Mouse (Mus musculus): Measurements from ENCODE around the gene Ankrd60. TPM values are rescaled to one million over a fixed set of nuclear protein-coding genes. Genes with fewer than 3 reads are reported as not detected.
A peak's percentile ranks its signal among the peaks of the same experiment; 100 is the strongest.

Ankrd60 gene
- polyA plus RNA-seq, 1 experiment, result not detected

DNA sequence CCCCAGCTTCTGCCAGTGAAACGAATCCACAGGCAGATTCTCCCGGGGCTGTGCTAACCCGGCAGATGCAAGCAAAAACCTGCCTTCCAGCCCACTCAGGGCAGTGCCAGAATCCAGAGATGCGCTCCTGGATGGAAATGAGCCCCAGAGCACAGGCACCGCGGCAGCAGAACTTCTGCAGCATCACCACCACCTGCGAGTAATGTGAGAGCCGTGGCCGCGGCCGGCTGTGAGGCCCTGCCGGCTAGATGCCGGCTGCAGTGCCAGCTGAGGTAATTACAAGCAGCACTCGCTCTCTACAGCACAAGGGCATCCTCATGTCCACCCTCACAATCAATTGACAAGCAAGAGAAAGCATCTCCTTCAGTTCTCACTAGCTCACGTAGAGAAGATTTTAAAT, 6.2 kb upstream of the Ankrd60 start:
- DNase-seq (ENCODE audit: low spot score), result no peak

DNA sequence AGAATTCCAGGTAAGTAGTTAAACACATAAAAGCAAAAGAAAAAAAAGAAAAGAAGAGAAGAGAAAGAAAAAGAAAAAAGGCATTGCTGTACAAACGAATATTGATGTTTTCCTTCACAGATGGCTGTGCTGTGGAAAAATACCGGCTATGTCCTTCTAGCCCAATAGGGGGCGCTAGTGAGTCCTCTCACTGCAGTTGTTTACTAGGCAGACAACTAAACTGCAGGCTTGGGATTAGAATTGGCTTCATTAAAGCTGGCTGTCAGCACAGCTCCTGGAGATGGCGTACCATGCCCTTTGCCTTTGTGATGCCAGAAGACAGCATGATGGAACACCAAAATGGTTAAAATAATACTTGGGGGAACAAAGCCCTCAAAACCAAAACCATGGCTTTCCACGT, 5.3 kb upstream of the Ankrd60 start:
- no peak for DNase-seq (ENCODE audit: low spot score)

DNA sequence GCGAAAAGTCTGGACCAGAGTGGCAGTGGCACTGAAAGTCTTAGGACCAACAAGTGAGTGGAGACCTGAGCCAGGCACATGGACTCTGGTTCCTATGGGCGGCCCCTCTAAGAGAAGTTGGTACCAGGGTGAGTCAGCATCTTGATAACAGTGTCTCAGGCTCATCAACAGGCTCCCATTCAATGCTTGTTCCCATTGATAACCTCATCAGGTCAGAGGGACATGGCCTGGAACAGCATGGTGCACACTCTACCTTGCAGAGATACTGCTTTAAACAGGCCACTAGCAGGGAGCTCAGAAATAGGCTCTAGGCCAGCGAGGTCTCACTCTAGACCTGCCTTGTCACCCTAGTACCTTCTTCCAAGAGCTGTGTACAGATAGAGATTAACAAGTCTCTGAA, 4.7 kb upstream of the Ankrd60 start:
- DNase-seq (ENCODE audit: low spot score), result no peak

DNA sequence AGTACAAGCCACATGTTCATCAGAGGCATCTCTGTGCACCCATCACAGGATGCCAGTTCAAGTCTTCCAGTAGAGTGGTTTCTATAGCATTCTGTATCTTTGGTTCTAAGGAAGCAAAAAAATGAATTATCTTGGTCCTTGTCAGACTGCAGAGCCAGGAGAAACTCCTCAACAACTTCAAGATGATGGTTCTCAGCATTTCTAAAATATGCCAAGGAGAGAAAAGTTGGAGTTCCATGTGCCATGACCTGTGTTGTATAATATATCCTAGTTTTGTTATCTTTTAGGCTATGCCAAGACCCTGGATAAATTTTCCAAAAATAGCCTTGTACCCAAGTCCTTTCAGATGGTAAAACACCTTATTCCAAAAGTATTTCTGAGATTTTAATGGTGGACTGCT, 2.9 kb upstream of the Ankrd60 start:
- no peak for DNase-seq (ENCODE audit: low spot score)

DNA sequence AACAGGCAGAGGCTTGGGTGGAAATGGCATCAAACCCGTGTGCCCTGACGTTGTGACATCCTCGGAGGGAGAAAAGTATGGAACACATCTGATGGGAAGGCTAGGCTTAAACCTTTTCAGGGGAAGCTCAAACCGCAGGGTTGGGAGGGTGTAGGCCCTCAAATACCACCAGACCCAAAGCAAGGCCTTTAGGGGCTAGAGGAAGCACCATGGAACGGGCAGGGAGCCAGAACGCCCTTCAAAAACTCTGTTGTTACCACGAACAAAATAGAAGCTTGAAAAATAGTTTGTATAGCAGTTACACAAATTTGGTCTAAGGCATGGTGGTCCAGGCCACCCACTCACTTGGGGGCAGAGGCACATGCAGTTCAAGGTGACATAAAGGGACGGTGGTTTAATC, 430 bp upstream of the Ankrd60 start:
- DNase-seq (ENCODE audit: low spot score), result no peak

DNA sequence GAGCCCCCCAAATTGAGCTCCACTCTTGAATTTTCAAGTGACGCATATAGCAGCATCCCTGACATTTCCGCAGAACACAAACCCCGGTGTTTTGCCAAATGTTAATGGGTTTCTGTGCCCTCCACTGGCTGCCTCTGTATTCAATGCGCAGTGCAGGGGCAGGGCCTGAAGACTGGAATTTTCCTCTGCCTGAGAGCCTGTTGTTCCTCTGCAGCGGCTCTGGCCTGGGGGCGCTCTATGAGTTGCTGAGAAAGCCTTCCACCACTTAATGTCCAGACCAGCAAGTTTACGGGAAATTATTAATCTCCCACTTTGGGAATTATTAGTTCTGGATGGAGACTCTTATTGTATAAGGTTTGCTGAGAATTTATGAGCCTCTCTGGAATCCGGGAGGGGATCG, 14.0 kb downstream of the Ankrd60 start:
- DNase-seq (ENCODE audit: low spot score), result no peak

DNA sequence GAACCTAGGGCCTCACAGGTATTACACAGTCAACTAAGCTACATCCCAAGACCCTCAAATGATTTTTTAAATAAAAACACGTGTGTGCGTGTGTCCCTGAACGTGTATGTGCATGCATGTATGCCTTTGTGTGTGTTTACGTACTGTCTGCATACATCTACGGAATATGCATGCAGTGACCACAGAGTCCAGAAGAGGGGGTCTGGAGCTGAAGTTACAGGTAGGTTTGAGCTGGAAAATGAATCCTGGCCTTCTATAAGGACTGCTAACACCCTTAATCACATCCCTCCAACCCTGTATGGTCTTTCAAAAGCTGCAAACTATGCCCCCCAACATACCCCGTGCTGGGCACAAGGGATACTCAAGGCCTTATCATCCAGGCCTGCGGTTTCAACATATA, 14.8 kb downstream of the Ankrd60 start:
- DNase-seq (ENCODE audit: low spot score), result no peak

DNA sequence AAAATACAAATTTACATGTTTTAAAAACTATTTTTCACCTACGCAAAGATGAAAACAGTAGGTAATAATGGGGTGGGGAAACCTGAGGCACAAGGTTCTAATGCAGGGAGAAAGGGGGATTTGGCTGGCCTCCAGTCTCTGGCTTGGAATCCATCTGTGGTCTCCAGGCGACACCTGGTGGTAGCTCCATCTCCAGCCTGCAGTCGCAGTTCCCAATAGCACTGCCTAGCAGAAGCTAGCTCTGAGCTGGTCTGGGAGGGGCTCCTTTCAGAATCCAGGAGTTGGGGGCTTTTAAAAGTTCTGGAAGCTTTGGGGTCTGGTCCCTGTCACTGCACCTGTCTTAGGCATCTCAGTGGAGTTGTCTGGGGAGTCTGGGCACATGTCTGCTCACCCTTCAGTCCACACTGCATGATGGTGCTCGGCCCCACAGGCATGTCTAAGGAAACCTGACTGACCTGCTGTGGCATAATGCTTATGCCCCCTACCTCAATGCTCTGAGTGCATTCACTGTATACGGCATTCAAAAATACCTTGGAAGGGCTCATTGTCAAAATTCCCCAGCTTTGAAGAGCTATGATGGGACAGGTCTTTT, 16.2 kb downstream of the Ankrd60 start:
- DNase-seq (ENCODE audit: low spot score), result peak; percentile 43

DNA sequence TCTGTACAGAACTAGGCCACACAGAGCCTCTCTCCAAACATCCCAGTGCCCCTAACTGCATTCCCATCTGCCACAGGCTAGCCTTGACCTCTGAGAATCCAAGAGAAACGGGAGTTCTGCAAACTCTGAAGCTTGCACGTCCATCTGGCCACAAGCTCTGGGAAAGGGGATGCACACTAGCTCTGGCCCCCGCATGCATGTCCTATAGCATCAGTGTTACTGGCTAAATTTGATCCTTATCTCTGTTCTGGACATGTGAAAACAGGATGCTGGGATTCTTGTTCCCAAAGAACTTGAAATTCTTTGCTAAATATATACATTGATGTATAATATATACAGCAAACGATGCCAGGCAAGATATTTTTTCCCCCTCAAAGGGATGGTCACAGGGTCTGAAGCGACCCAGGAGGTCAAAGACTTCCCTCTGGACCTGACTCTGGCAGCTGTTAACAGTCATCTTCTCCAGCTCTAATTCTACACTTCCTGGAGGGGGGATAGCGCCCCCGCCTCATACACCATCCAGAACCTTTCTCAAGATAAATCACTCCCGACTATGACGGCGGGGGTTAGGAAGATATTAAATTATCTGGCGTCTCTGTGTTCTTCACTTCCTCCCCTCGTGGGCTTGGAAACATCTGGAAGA, 19.3 kb downstream of the Ankrd60 start:
- no peak for DNase-seq (ENCODE audit: low spot score)

DNA sequence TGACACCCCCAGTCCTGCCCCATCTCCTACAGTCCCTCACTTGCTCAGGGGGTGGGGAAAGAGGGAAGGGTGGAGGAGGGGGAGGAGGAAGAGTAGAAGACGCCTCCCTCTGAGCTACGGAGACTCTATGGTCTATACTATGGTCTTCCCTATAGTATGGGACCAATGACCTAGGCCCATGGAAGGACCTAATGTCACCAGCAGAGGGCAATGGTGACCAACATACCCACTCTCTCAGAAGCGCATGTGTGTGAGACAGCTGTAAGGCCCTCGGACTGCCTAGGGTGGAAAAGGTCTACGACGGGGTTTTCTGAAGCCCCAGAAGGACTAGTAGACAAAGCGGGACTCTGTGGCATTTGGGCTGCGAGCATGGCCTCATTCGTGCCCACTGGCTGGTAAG, 24.3 kb downstream of the Ankrd60 start:
- no peak for DNase-seq (ENCODE audit: low spot score)

DNA sequence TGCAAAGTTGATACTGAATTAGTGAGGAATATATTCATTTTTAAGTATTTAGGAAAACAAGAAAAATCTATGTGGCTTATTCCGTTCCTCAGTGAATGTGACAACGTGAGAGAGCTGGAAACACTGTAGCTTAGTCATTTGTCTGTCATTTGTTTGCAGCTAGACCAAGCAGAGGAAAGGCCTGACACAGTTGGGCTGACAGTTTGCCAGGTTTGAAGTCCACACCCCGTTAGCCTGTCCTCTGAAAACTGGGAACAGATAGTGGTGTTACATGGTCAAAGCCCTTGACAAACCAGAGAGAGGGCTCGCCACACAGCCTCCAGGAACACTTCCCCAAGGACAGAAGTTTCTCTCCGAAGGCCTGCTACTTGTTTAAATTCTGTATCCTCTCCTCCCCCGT, 27.5 kb downstream of the Ankrd60 start:
- no peak for DNase-seq (ENCODE audit: low spot score)

DNA sequence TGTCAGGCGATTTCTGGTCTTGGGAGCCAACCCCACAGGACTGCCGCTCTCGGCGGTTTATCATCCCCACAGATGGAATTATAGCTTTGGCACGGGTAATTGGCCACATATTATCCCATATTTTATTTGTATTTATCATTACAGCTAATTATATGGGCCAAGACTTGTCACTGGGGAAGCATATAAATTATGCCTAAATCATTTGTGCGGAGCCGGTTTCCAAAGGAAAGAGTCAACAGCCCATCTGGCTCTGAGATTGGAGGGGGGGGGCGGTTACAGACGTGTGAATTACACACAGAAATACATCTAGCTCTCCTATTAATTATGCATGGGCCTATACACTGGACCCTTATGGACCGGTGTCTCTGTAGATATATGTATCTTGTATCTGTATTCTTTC, 28.9 kb downstream of the Ankrd60 start:
- no peak for DNase-seq (ENCODE audit: low spot score)

DNA sequence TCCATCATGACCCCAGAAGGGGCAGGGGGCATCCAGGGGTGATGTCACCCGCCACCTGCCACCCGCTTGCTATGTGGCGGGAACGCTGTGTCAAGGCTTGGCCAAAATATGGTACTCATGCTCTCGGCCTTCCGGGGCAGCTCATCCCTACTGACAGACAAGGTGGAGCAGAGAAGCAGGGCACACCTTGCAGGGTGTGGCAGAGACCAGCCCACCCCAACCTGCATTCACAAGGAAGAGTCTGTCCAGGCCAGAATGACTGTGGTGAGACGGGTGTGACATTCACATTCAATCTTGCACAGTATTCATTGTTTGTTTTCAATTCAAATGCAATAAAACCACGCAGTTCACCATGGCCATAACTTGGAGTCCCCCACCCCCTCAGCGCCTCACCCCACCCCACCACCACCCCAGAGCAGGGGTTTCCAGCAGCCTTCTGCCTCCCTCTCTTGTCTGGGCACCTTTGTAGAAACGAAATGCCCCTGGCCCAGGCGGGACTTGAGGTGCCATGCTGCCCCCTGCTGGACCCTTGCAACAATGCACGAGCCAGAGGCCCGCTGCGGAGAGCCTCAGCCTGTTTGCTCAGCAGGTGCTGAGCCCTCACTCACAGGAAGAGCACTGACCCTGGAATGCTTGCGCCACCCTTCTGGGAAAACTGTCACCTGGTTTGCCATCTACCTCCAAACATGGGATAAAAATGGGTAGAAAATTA, 32.0 kb downstream of the Ankrd60 start:
- peak; percentile 61 for DNase-seq (ENCODE audit: low spot score)

DNA sequence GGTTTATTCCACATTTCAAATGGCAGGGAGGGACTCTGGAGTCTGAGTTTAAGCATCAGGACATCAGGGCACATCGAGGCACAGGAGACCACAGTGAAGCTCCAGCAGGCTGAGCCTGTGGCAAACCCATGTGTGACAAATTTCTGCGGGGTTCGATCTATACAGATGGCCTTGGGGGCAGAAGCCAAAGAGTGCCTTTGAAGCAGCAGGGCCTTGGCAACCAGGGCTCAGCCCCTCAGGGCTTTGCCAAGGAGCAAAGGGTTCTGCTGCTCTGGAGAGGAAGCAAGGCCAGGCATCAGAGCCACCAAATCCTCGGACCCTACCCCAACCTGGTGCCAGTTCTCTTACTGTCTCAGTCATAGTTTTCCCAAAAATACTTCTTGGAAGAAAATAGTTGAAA, 35.4 kb downstream of the Ankrd60 start:
- DNase-seq (ENCODE audit: low spot score), result no peak

DNA sequence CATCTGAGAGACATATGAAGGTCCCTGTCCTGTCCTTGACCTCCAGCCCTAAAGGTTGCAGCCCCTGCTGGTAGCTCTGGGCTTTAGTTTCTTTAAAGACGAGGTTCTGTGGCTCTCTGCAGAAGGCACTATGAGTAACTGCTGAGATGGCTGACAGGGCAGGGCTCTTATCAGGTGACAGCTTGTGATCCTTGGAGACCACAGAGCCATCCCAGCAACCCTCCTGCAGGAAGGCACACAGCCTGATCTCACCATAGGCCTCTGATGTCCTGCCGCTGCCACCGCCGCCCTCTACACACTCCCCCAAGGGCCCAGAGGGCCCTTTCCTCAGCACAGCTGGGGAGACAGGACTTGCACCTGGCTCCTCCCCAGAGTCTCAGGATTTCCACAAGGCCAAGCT, 36.4 kb downstream of the Ankrd60 start:
- no peak for DNase-seq (ENCODE audit: low spot score)

DNA sequence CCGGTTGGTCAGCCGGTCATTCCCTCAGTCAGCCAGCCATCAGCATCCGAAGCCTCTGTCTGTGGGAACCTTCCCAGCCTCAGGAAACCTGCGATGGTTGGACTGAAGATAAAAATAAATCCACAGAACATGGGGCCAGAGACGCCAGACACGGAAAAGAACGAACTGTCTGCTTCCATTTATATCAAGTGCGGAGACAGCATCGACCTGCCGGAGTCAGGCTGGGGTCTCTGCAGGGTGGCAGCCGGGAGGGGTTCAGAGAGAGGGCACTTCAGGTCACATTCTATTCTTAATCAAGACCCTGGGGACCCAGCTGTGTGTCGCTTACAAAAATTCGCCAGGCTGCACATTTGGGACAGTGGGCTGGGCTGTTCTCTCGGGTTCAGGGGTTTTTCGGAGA, 38.4 kb downstream of the Ankrd60 start:
- DNase-seq (ENCODE audit: low spot score), result no peak

DNA sequence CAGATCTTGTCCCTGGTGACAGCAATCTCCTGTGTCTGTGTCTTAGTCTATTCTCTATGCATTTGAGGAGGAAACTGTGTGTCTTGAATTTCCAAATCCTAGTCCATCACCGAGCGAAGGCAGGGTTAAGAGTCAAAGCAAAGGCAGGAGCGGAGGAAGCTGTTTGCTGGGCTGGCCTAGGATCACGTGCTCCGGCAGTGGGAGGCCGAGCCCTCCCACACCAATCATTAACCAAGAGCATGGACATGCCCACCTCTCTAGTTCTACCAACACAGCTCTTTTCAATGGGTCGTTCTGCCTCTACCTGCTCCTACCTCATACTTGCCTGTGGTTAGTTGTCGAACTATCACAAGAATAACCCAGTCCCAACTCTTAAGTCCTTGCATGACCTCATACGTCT, 42.3 kb downstream of the Ankrd60 start:
- DNase-seq (ENCODE audit: low spot score), result no peak

DNA sequence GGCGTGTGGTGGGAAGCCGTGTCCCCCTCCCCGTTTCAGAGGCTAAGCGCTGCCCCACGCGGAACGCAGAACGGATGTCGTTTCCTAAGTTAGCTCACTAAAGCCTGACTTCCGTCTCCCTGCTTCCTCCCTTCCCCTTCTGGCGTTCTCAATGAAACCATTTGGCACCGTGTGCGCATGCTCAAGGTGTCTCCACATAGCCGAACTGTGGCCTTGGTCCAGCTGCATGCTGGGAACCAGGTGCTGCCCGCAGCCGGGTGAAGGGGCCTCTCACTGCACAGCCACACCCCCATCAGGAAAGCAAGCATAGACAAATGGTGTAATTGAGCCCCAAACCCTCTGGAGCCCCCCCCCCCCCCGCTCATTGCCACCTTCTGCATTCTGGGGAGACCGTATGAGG, 42.8 kb downstream of the Ankrd60 start:
- no peak for DNase-seq (ENCODE audit: low spot score)

DNA sequence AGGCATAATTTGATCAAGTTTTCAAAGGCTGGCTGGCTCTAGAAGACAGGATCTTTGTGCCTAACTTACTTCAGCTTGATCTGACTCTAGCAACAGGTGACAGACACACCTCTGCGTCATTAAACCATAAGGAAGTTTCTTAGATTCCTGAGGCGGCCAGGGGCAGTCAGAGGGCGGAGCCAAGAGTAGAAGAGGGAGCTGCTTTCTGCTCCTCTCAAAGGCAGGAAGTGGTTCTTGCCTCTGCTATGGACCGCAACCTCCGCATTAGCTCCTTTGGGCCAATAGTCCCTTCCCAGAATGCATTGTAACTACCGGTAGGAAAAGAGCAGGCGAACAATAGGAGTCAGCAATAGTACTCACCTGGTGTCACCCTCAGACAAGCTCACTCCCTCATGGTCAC, 43.6 kb downstream of the Ankrd60 start:
- no peak for DNase-seq (ENCODE audit: low spot score)

DNA sequence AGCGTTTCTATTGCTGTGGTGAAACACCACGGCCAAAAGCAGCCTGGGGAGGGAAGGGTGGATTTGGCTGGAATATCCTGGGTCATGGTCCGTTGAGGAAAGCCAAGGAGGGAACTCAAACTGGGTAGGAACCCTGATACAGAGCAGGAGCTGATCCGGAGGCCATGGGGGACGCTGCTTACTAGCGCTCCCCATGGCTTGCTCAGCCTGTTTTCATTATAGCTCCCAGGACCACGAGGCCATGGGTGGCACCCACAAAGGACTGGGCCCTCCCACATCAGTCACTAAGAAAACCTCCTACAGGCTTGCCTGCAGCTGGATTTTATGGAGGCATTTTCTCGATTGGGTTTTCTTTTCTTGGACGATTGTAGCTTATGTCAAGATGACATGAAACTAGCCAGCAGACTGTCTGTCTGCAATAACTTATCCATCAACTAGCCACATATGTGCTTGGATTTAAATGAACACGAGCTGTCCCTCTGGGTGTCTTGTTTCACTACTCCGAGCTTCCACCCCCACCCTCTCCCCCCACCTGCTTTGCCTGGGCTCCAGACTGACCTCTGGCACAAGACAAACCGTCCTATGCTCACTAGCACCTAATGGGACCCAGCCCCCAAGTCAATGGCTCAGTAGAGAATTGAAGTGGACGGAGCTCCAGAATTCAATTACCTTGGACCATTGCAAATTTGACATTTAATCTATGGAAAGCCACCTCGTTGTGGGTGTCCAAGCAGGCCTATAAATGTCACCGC, 45.3 kb downstream of the Ankrd60 start:
- DNase-seq (ENCODE audit: low spot score), result no peak

DNA sequence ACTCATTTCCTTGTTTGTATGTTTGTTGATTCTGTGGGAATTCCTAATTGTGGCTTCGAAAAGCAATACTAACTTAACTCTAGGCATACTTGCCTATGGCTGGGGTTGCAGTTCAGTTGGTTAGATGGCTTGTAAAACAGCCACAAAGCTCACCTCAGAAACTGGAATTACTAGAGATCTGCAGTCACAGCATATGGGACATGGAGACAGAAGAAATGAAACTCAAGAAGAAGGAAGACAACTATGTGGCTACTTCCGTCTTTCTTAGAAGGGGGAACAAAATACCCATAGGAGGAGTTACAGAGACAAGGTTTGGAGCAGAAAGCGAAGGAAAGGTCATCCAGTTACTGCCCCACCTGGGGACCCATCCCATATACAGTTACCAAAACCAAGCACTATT, 49.7 kb downstream of the Ankrd60 start:
- DNase-seq (ENCODE audit: low spot score), result no peak

DNA sequence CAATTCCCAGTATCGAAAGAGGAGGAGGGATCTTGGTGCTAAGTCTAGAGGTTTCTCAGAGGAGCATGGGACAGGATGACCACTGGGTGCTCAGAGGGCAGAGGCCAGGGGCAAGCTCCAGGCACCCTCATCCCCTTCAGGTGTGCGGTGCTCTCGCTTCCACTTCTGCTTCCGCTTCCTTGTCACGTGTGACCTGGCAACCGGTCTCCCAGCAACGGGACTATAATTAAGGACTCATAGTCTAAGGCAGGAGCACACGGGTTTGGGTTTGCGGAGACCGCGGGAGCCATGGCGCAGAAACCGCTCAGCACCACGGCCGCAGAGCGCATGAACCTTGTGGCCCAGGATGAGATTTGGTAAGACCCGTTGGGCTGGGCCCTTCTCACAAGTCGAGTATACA, 55.8 kb downstream of the Ankrd60 start, which contains the start of gene 1700021F07Rik:
1700021F07Rik (plus strand) TSS at position 211 of the 400 bp plus-strand sequence.
- DNase-seq (ENCODE audit: low spot score), result no peak
